Mouse (Mus musculus): ENCODE results near the gene Dok4. TPM values are rescaled to one million over a fixed set of nuclear protein-coding genes. Genes with fewer than 3 reads are reported as not detected.
"Not testable (repeated sequence)": the region's sequence is repeated elsewhere in the genome, so short reads cannot be mapped to it uniquely, and the experiment has no call there.

Dok4 gene
- polyA plus RNA-seq, 1 experiment from 2014 or later: 20.6 TPM

GRCm38 (mm10) chr8:94838600-94838999 is 37.5 kb downstream of the Dok4 start:
- peak; percentile 46 for ATAC-seq (ENCODE audit: low FRiP score, low TSS enrichment)
- under 1% methylated on average over 24 of the region's 24 CpGs for WGBS
- H3K36me3 ChIP-seq (ENCODE audit: control insufficient read depth, insufficient read depth, low read length): no peaks in the 10 kb centered on the region

GRCm38 (mm10) chr8:94837662-94838574 is 38.2 kb downstream of the Dok4 start, which contains the start of the genes Coq9 and Ciapin1:
TSS of gene Coq9 (plus strand) at chr8:94838321.
TSS of gene Ciapin1 (minus strand) at chr8:94838358.
- peak within 1 kb of the TSS; percentile 94 for H3K4me3 ChIP-seq (ENCODE audit: low read length)
- no peaks in the 10 kb centered on the region for H3K9me3 ChIP-seq (ENCODE audit: control insufficient read depth, low read length)
- ATAC-seq (ENCODE audit: low FRiP score, low TSS enrichment): peak; percentile 97
- H3K27me3 ChIP-seq (ENCODE audit: control insufficient read depth, insufficient read depth, low read length): no peaks in the 10 kb centered on the region
- H3K9ac ChIP-seq (ENCODE audit: low read depth, low read length): peak within 1 kb of the TSS; percentile 95
- H3K36me3 ChIP-seq (ENCODE audit: control insufficient read depth, insufficient read depth, low read length): no peaks in the 10 kb centered on the region
- H3K27ac ChIP-seq (ENCODE audit: low read depth, low read length): peak within 1 kb of the TSS; percentile 77
- WGBS: under 1% methylated on average over 82 of the region's 82 CpGs
- H3K4me2 ChIP-seq (replicated peaks; ENCODE audit: low read depth, low read length): peak within 1 kb of the TSS; percentile 89
- H3K4me1 ChIP-seq (ENCODE audit: control insufficient read depth, insufficient read depth, low read length): peaks cover 9% of the 10 kb centered on the region

More at GRCm38 (mm10) chr8:94838600-94838999, 37.5 kb downstream of the Dok4 start:
- H3K4me2 ChIP-seq (replicated peaks; ENCODE audit: low read depth, low read length): peak overlapping the region; percentile 64
- peak overlapping the region; percentile 95 for H3K9ac ChIP-seq (ENCODE audit: low read depth, low read length)
- H3K27me3 ChIP-seq (ENCODE audit: control insufficient read depth, insufficient read depth, low read length): no peaks in the 10 kb centered on the region
- H3K9me3 ChIP-seq (ENCODE audit: control insufficient read depth, low read length): no peaks in the 10 kb centered on the region
- peak overlapping the region; percentile 94 for H3K4me3 ChIP-seq (ENCODE audit: low read length)
- peak overlapping the region; percentile 77 for H3K27ac ChIP-seq (ENCODE audit: low read depth, low read length)
- peaks cover 9% of the 10 kb centered on the region for H3K4me1 ChIP-seq (ENCODE audit: control insufficient read depth, insufficient read depth, low read length)

- Histone ChIP-seq H3K9me3 (ENCODE audit: control insufficient read depth, low read length) (no peaks in the 10 kb centered on the region), H3K27me3 (ENCODE audit: control insufficient read depth, insufficient read depth, low read length) (no peaks in the 10 kb centered on the region), H3K9ac (ENCODE audit: low read depth, low read length) (peak overlapping the region; percentile 95; the same call in 1 of the 2 replicates), H3K27ac (ENCODE audit: low read depth, low read length) (no peak overlapping the region), H3K4me1 (ENCODE audit: control insufficient read depth, insufficient read depth, low read length) (peaks cover 9% of the 10 kb centered on the region), H3K4me2 (replicated peaks; ENCODE audit: low read depth, low read length) (peak overlapping the region; percentile 89), H3K36me3 (ENCODE audit: control insufficient read depth, insufficient read depth, low read length) (peaks cover 8% of the 10 kb centered on the region), H3K4me3 (ENCODE audit: low read length) (peak overlapping the region; percentile 94)
- 49% methylated on average over 11 of the region's 11 CpGs for WGBS
- no peak for ATAC-seq (ENCODE audit: low FRiP score, low TSS enrichment)
These were observed 39.5 kb downstream of the Dok4 start for GRCm38 (mm10) chr8:94836456-94837240.

- peaks cover 13% of the 10 kb centered on the region for H3K36me3 ChIP-seq (ENCODE audit: control insufficient read depth, insufficient read depth, low read length)
- ATAC-seq (ENCODE audit: low FRiP score, low TSS enrichment); H3K27ac ChIP-seq (ENCODE audit: low read depth, low read length); H3K9me3 ChIP-seq (ENCODE audit: control insufficient read depth, low read length); H3K4me1 ChIP-seq (ENCODE audit: control insufficient read depth, insufficient read depth, low read length); H3K9ac ChIP-seq (ENCODE audit: low read depth, low read length); H3K4me2 ChIP-seq (replicated peaks; ENCODE audit: low read depth, low read length); H3K4me3 ChIP-seq (ENCODE audit: low read length); H3K27me3 ChIP-seq (ENCODE audit: control insufficient read depth, insufficient read depth, low read length): not testable (repeated sequence)
- 95% methylated on average over 13 of the region's 13 CpGs for WGBS
These were observed 40.4 kb downstream of the Dok4 start for GRCm38 (mm10) chr8:94835751-94836150.

GRCm38 (mm10) chr8:94833901-94834405 is 42.2 kb downstream of the Dok4 start:
- not testable (repeated sequence) for H3K27me3 ChIP-seq (ENCODE audit: control insufficient read depth, insufficient read depth, low read length); H3K9ac ChIP-seq (ENCODE audit: low read depth, low read length); ATAC-seq (ENCODE audit: low FRiP score, low TSS enrichment); H3K4me1 ChIP-seq (ENCODE audit: control insufficient read depth, insufficient read depth, low read length); H3K4me3 ChIP-seq (ENCODE audit: low read length); H3K27ac ChIP-seq (ENCODE audit: low read depth, low read length); H3K4me2 ChIP-seq (replicated peaks; ENCODE audit: low read depth, low read length); H3K9me3 ChIP-seq (ENCODE audit: control insufficient read depth, low read length)
- WGBS: 52% methylated on average over 7 of the region's 7 CpGs
- H3K36me3 ChIP-seq (ENCODE audit: control insufficient read depth, insufficient read depth, low read length): peaks cover 23% of the 10 kb centered on the region

- Histone ChIP-seq H3K4me1 (ENCODE audit: control insufficient read depth, insufficient read depth, low read length) (0 out of 2 replicates have a peak, but pooled peaks cover 2% of the 10 kb centered on the region), H3K9me3 (ENCODE audit: control insufficient read depth, low read length) (no peaks in the 10 kb centered on the region), H3K4me2 (replicated peaks; ENCODE audit: low read depth, low read length) (no peak overlapping the region), H3K36me3 (ENCODE audit: control insufficient read depth, insufficient read depth, low read length) (peaks cover 68% of the 10 kb centered on the region), H3K27ac (ENCODE audit: low read depth, low read length) (no peak overlapping the region), H3K4me3 (ENCODE audit: low read length) (no peak overlapping the region), H3K9ac (ENCODE audit: low read depth, low read length) (no peak overlapping the region), H3K27me3 (ENCODE audit: control insufficient read depth, insufficient read depth, low read length) (no peaks in the 10 kb centered on the region)
- 92% methylated on average over 6 of the region's 6 CpGs for WGBS
- no peak for ATAC-seq (ENCODE audit: low FRiP score, low TSS enrichment)
These were observed 47.8 kb downstream of the Dok4 start for GRCm38 (mm10) chr8:94828284-94828683.

- WGBS: 93% methylated on average over 5 of the region's 5 CpGs
- no peak overlapping the region for H3K9ac ChIP-seq (ENCODE audit: low read depth, low read length)
- no peak for ATAC-seq (ENCODE audit: low FRiP score, low TSS enrichment)
- peaks cover 11% of the 10 kb centered on the region; the same call in 1 of the 2 replicates for H3K4me1 ChIP-seq (ENCODE audit: control insufficient read depth, insufficient read depth, low read length)
- H3K27ac ChIP-seq (ENCODE audit: low read depth, low read length): no peak overlapping the region
- H3K9me3 ChIP-seq (ENCODE audit: control insufficient read depth, low read length): no peaks in the 10 kb centered on the region
- no peak overlapping the region for H3K4me3 ChIP-seq (ENCODE audit: low read length)
- no peaks in the 10 kb centered on the region for H3K27me3 ChIP-seq (ENCODE audit: control insufficient read depth, insufficient read depth, low read length)
- H3K36me3 ChIP-seq (ENCODE audit: control insufficient read depth, insufficient read depth, low read length): peaks cover 69% of the 10 kb centered on the region
- H3K4me2 ChIP-seq (replicated peaks; ENCODE audit: low read depth, low read length): no peak overlapping the region
These were observed 49.9 kb downstream of the Dok4 start for GRCm38 (mm10) chr8:94826210-94826609.

GRCm38 (mm10) chr8:94825170-94825569 is 51.0 kb downstream of the Dok4 start:
- H3K4me3 ChIP-seq (ENCODE audit: low read length): no peak overlapping the region
- WGBS: 94% methylated on average over 6 of the region's 6 CpGs
- no peak overlapping the region for H3K27ac ChIP-seq (ENCODE audit: low read depth, low read length)
- no peak overlapping the region for H3K4me2 ChIP-seq (replicated peaks; ENCODE audit: low read depth, low read length)
- H3K9me3 ChIP-seq (ENCODE audit: control insufficient read depth, low read length): no peaks in the 10 kb centered on the region
- ATAC-seq (ENCODE audit: low FRiP score, low TSS enrichment): no peak
- H3K4me1 ChIP-seq (ENCODE audit: control insufficient read depth, insufficient read depth, low read length): peaks cover 11% of the 10 kb centered on the region; the same call in 1 of the 2 replicates
- no peaks in the 10 kb centered on the region for H3K27me3 ChIP-seq (ENCODE audit: control insufficient read depth, insufficient read depth, low read length)
- H3K9ac ChIP-seq (ENCODE audit: low read depth, low read length): no peak overlapping the region
- peaks cover 66% of the 10 kb centered on the region for H3K36me3 ChIP-seq (ENCODE audit: control insufficient read depth, insufficient read depth, low read length)

Data from kidney, embryonic 14.5 days (tissue).